Mouse (Mus musculus) lung, embryonic 15.5 days (tissue): Measurements from ENCODE around the gene Lin7a. TPM values are rescaled to one million over a fixed set of nuclear protein-coding genes. Genes with fewer than 3 reads are reported as not detected.

Experiments used
- ATAC-seq: fragments of 200-750 bp; cut with Nextera tagmentation; 2 replicates; pipeline ENCODE4 v1.8.0; 2017; ENCODE audit warnings: moderate number of reproducible peaks, borderline replicate concordance; ENCODE audit not compliant: low FRiP score, low TSS enrichment; ENCODE audit errors: extremely low read depth
- H3K27ac ChIP-seq: fragments of 300-500 bp; sonication (generic); 2 replicates; pipeline ENCODE4 v1.5.1; 2015; ENCODE audit warnings: moderate library complexity, mild to moderate bottlenecking, inconsistent platforms
- H3K27me3 ChIP-seq: fragments of 300-500 bp; sonication (generic); 2 replicates; pipeline ENCODE4 v1.6.1; 2015; ENCODE audit warnings: inconsistent platforms
- H3K36me3 ChIP-seq: fragments of 300-500 bp; sonication (generic); 2 replicates; pipeline ENCODE4 v1.6.1; 2015; ENCODE audit warnings: inconsistent platforms
- H3K4me1 ChIP-seq: fragments of 300-500 bp; sonication (generic); 2 replicates; pipeline ENCODE4 v1.6.1; 2015; ENCODE audit warnings: inconsistent platforms
- H3K4me2 ChIP-seq: fragments of 300-500 bp; sonication (generic); 2 replicates; pipeline ENCODE4 v1.6.1; 2015; ENCODE audit warnings: inconsistent platforms, mild to moderate bottlenecking, moderate library complexity
- H3K4me3 ChIP-seq: fragments of 300-500 bp; sonication (generic); 2 replicates; pipeline ENCODE4 v1.5.1; 2015; ENCODE audit warnings: mild to moderate bottlenecking, inconsistent platforms
- H3K9ac ChIP-seq: fragments of 300-500 bp; sonication (generic); 2 replicates; pipeline ENCODE4 v1.6.1; 2015; ENCODE audit warnings: inconsistent platforms
- H3K9me3 ChIP-seq: fragments of 300-500 bp; sonication (generic); 2 replicates; pipeline ENCODE4 v1.6.1; 2016; ENCODE audit warnings: inconsistent platforms
- WGBS: fragments of 180-500 bp; shearing (Covaris S2); methylation state at CpG from one replicate; pipeline ENCODE4 v1.1.7; 2015; 5-methylcytosine and 5-hydroxymethylcytosine counted together
- polyA plus RNA-seq: library from polyadenylated mRNA; unstranded; fragments of >200 nt; fragmentation: Nextera tagmentation; extraction: Ambion mirVana; gene quantifications from 2 replicates; pipeline ENCODE4 v1.2.1, GENCODE M21; 2015

The Lin7a gene
- polyA plus RNA-seq, 1 experiment from 2014 or later: 5.5 TPM

GRCm38 (mm10) chr10:107312609-107313008, 41.1 kb downstream of the Lin7a start:
- no peaks in the 10 kb centered on the region for H3K4me1 ChIP-seq
- no peak for ATAC-seq
- H3K4me2 ChIP-seq: no peak overlapping the region
- no peaks in the 10 kb centered on the region for H3K36me3 ChIP-seq
- no peak overlapping the region for H3K27ac ChIP-seq
- H3K9ac ChIP-seq: no peak overlapping the region
- no peaks in the 10 kb centered on the region for H3K27me3 ChIP-seq
- no peaks in the 10 kb centered on the region for H3K9me3 ChIP-seq
- 84% methylated on average over 4 of the region's 4 CpGs for WGBS
- no peak overlapping the region for H3K4me3 ChIP-seq

GRCm38 (mm10) chr10:107313395-107313794, 41.9 kb downstream of the Lin7a start:
- H3K9ac ChIP-seq: no peak overlapping the region
- no peak overlapping the region for H3K4me3 ChIP-seq
- WGBS: 36% methylated on average over 3 of the region's 3 CpGs
- ATAC-seq: no peak
- no peaks in the 10 kb centered on the region for H3K36me3 ChIP-seq
- H3K27me3 ChIP-seq: no peaks in the 10 kb centered on the region
- H3K4me1 ChIP-seq: no peaks in the 10 kb centered on the region
- no peaks in the 10 kb centered on the region for H3K9me3 ChIP-seq
- no peak overlapping the region for H3K27ac ChIP-seq
- no peak overlapping the region for H3K4me2 ChIP-seq

GRCm38 (mm10) chr10:107315251-107315650, 43.8 kb downstream of the Lin7a start:
- H3K9ac ChIP-seq: no peak overlapping the region
- H3K27me3 ChIP-seq: no peaks in the 10 kb centered on the region
- no peaks in the 10 kb centered on the region for H3K9me3 ChIP-seq
- no peak overlapping the region for H3K4me3 ChIP-seq
- H3K36me3 ChIP-seq: no peaks in the 10 kb centered on the region
- H3K4me1 ChIP-seq: no peaks in the 10 kb centered on the region
- no peak overlapping the region for H3K27ac ChIP-seq
- no peak overlapping the region for H3K4me2 ChIP-seq
- no peak for ATAC-seq

- Histone ChIP-seq H3K27ac (no peak overlapping the region), H3K4me2 (no peak overlapping the region), H3K36me3 (no peaks in the 10 kb centered on the region), H3K9ac (no peak overlapping the region), H3K4me3 (no peak overlapping the region), H3K9me3 (no peaks in the 10 kb centered on the region), H3K27me3 (no peaks in the 10 kb centered on the region), H3K4me1 (no peaks in the 10 kb centered on the region)
- WGBS: 81% methylated on average over 5 of the region's 5 CpGs
- no peak for ATAC-seq
Measured at GRCm38 (mm10) chr10:107315681-107316080, 44.2 kb downstream of the Lin7a start.

GRCm38 (mm10) chr10:107316100-107316499, 44.6 kb downstream of the Lin7a start:
- no peaks in the 10 kb centered on the region for H3K27me3 ChIP-seq
- H3K9ac ChIP-seq: no peak overlapping the region
- no peak overlapping the region for H3K4me3 ChIP-seq
- H3K36me3 ChIP-seq: no peaks in the 10 kb centered on the region
- no peaks in the 10 kb centered on the region for H3K4me1 ChIP-seq
- ATAC-seq: no peak
- H3K9me3 ChIP-seq: no peaks in the 10 kb centered on the region
- no peak overlapping the region for H3K27ac ChIP-seq
- WGBS: 66% methylated on average over 2 of the region's 2 CpGs
- no peak overlapping the region for H3K4me2 ChIP-seq

GRCm38 (mm10) chr10:107319648-107320047, 48.2 kb downstream of the Lin7a start:
- no peak for ATAC-seq
- no peak overlapping the region for H3K4me3 ChIP-seq

GRCm38 (mm10) chr10:107323865-107324264, 52.4 kb downstream of the Lin7a start:
- H3K36me3 ChIP-seq: no peaks in the 10 kb centered on the region
- no peak overlapping the region for H3K4me2 ChIP-seq
- no peaks in the 10 kb centered on the region for H3K27me3 ChIP-seq
- no peak overlapping the region for H3K9ac ChIP-seq
- no peak overlapping the region for H3K27ac ChIP-seq
- no peak for ATAC-seq
- no peaks in the 10 kb centered on the region for H3K4me1 ChIP-seq
- no peak overlapping the region for H3K4me3 ChIP-seq
- 89% methylated on average over 7 of the region's 7 CpGs for WGBS
- no peaks in the 10 kb centered on the region for H3K9me3 ChIP-seq

More at GRCm38 (mm10) chr10:107319648-107320047, 48.2 kb downstream of the Lin7a start:
- H3K4me1 ChIP-seq: no peaks in the 10 kb centered on the region
- no peak overlapping the region for H3K4me2 ChIP-seq
- no peak overlapping the region for H3K9ac ChIP-seq
- 74% methylated on average over 2 of the region's 2 CpGs for WGBS
- H3K36me3 ChIP-seq: no peaks in the 10 kb centered on the region
- H3K9me3 ChIP-seq: no peaks in the 10 kb centered on the region
- H3K27me3 ChIP-seq: no peaks in the 10 kb centered on the region
- no peak overlapping the region for H3K27ac ChIP-seq

GRCm38 (mm10) chr10:107325558-107325957, 54.1 kb downstream of the Lin7a start:
- no peak for ATAC-seq
- no peak overlapping the region for H3K4me3 ChIP-seq
- no peak overlapping the region for H3K9ac ChIP-seq
- no peaks in the 10 kb centered on the region for H3K4me1 ChIP-seq
- WGBS: 85% methylated on average over 5 of the region's 5 CpGs
- no peaks in the 10 kb centered on the region for H3K36me3 ChIP-seq
- no peaks in the 10 kb centered on the region for H3K9me3 ChIP-seq
- H3K4me2 ChIP-seq: no peak overlapping the region
- H3K27ac ChIP-seq: no peak overlapping the region
- H3K27me3 ChIP-seq: no peaks in the 10 kb centered on the region

- H3K9me3 ChIP-seq: no peaks in the 10 kb centered on the region
- no peaks in the 10 kb centered on the region for H3K27me3 ChIP-seq
- H3K27ac ChIP-seq: no peak overlapping the region
- 85% methylated on average over 3 of the region's 3 CpGs for WGBS
- H3K4me2 ChIP-seq: no peak overlapping the region
- no peaks in the 10 kb centered on the region for H3K4me1 ChIP-seq
- no peak overlapping the region for H3K4me3 ChIP-seq
- no peak for ATAC-seq
- H3K9ac ChIP-seq: no peak overlapping the region
- H3K36me3 ChIP-seq: no peaks in the 10 kb centered on the region
Measured at GRCm38 (mm10) chr10:107339524-107339923, 68.0 kb downstream of the Lin7a start.

GRCm38 (mm10) chr10:107341151-107341550, 69.7 kb downstream of the Lin7a start:
- Histone ChIP-seq H3K9ac (no peak overlapping the region), H3K4me3 (no peak overlapping the region), H3K36me3 (no peaks in the 10 kb centered on the region), H3K27ac (no peak overlapping the region), H3K27me3 (no peaks in the 10 kb centered on the region), H3K9me3 (no peaks in the 10 kb centered on the region), H3K4me2 (no peak overlapping the region), H3K4me1 (no peaks in the 10 kb centered on the region)
- ATAC-seq: no peak
- 82% methylated on average over 4 of the region's 4 CpGs for WGBS

GRCm38 (mm10) chr10:107344200-107344599, 72.7 kb downstream of the Lin7a start:
- ATAC-seq: no peak
- no peaks in the 10 kb centered on the region for H3K9me3 ChIP-seq
- WGBS: 18% methylated on average over 3 of the region's 3 CpGs
- H3K27ac ChIP-seq: no peak overlapping the region
- no peak overlapping the region for H3K9ac ChIP-seq
- H3K4me1 ChIP-seq: no peaks in the 10 kb centered on the region
- no peak overlapping the region for H3K4me3 ChIP-seq
- no peaks in the 10 kb centered on the region for H3K27me3 ChIP-seq
- no peak overlapping the region for H3K4me2 ChIP-seq
- H3K36me3 ChIP-seq: no peaks in the 10 kb centered on the region

GRCm38 (mm10) chr10:107347842-107348241, 76.4 kb downstream of the Lin7a start:
- Histone ChIP-seq H3K4me3 (no peak overlapping the region), H3K4me1 (no peaks in the 10 kb centered on the region), H3K4me2 (no peak overlapping the region), H3K36me3 (no peaks in the 10 kb centered on the region), H3K27me3 (no peaks in the 10 kb centered on the region), H3K9me3 (no peaks in the 10 kb centered on the region), H3K9ac (no peak overlapping the region), H3K27ac (no peak overlapping the region)
- 76% methylated on average over 3 of the region's 3 CpGs for WGBS
- ATAC-seq: no peak
